Mouse (Mus musculus) hindbrain, embryonic 10.5 days (tissue): ENCODE measurements around the gene Tbc1d30. TPM values are rescaled to one million over a fixed set of nuclear protein-coding genes. Genes with fewer than 3 reads are reported as not detected.
A peak's percentile ranks its signal among the peaks of the same experiment; 100 is the strongest.
"Not testable (repeated sequence)": the region's sequence is repeated elsewhere in the genome, so short reads cannot be mapped to it uniquely, and the experiment has no call there.

Experiments used
- DNase-seq: peaks from one replicate; pipeline ENCODE4 v3.0.0-alpha.2; 2017; ENCODE audit warnings: low spot score
- H3K27ac ChIP-seq: fragments of 300-500 bp; sonication (generic); 2 replicates; pipeline ENCODE4 v1.5.1; 2016; ENCODE audit warnings: mild to moderate bottlenecking, moderate library complexity
- H3K27me3 ChIP-seq: fragments of 300-500 bp; sonication (generic); 2 replicates; pipeline ENCODE4 v1.6.1; 2016; ENCODE audit warnings: mild to moderate bottlenecking; ENCODE audit not compliant: poor library complexity, insufficient read depth, severe bottlenecking
- H3K36me3 ChIP-seq: fragments of 300-500 bp; sonication (generic); 2 replicates; pipeline ENCODE4 v1.6.1; 2016; ENCODE audit warnings: mild to moderate bottlenecking, moderate library complexity
- H3K4me1 ChIP-seq: fragments of 300-500 bp; sonication (generic); replicated peaks from 2 replicates; pipeline ENCODE4 v1.6.1; 2016; ENCODE audit warnings: mild to moderate bottlenecking
- H3K4me3 ChIP-seq: fragments of 300-500 bp; sonication (generic); 2 replicates; pipeline ENCODE4 v1.5.1; 2016; ENCODE audit warnings: mild to moderate bottlenecking, moderate library complexity
- H3K9me3 ChIP-seq: fragments of 300-500 bp; sonication (generic); 2 replicates; pipeline ENCODE4 v1.6.1; 2016; ENCODE audit warnings: mild to moderate bottlenecking, moderate library complexity
- WGBS: fragments of 180-500 bp; shearing (Covaris S2); methylation state at CpG from one replicate; pipeline ENCODE4 v1.1.7; 2016; 5-methylcytosine and 5-hydroxymethylcytosine counted together
- polyA plus RNA-seq: library from polyadenylated mRNA; unstranded; fragments of >200 nt; fragmentation: Nextera tagmentation; extraction: Ambion mirVana; gene quantifications from 2 replicates; pipeline ENCODE4 v1.2.1, GENCODE M21; 2016

Gene Tbc1d30
- polyA plus RNA-seq, 1 experiment from 2014 or later, result 4.1 TPM

- no peak for DNase-seq
- Histone ChIP-seq H3K36me3 (peaks cover 6% of the 10 kb centered on the region), H3K4me3 (no peak overlapping the region), H3K27ac (no peak overlapping the region), H3K27me3 (no peaks in the 10 kb centered on the region; the same call in 1 of the 2 replicates), H3K9me3 (no peaks in the 10 kb centered on the region), H3K4me1 (peaks cover 28% of the 10 kb centered on the region)
- 80% methylated on average over 8 of the region's 8 CpGs for WGBS
These were observed 12.1 kb upstream of the Tbc1d30 start for GRCm38 (mm10) chr10:121363201-121363600.

DNA sequence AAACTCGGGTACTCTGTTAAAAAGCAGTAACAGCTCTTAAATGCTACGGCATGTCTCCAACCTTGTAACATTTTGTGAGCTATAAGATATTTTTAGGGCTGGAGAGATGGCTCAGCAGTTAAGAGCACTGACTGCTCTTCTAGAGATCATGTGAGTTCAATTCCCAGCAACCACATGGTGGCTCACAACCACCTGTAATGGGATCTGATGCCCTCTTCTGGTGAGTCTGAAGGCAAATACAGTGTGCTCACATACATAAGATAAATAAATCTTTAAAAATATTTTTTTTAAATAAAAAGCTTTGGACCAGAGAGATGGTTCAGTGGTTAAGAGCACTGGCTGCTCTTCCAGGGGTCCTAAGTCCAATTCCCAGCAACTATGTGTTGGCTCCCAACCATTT, 9.3 kb upstream of the Tbc1d30 start:
- Histone ChIP-seq H3K36me3 (no peaks in the 10 kb centered on the region), H3K27ac (no peak overlapping the region)
- WGBS, result 89% methylated on average over 2 of the region's 2 CpGs

DNA sequence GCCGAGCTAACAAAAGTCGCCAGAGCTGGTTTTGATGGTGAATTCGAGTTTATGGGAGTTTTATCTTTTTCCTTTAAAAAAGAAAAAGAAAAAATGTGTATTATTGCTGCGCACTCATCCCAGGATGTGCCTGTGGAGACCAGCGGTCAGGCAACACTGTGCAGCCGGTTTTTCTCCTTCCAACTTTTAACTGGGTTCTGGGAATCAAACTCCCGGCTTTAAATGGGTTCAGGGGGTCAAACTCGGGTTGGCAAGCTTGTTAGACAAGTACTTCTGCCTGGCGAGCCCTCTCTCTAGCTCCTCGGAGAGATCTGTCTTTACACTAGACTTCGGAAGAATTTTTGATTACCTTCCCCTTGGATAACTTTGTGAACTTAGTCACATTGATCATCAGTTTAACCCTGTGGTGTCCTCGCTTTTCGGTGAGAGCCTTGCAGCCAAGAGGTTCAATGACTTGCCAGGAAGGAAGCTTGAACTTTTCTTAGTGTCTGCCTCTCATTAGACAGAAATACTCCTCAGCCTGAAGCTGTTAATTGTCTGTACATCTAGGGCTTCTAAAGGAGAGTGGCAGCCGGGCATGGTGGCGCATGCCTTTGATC, 713 bp upstream of the Tbc1d30 start:
- peaks cover 53% of the 10 kb centered on the region for H3K27me3 ChIP-seq

More for the DNA sequence above, 9.3 kb upstream of the Tbc1d30 start:
- Histone ChIP-seq H3K4me3 (no peak overlapping the region), H3K27me3 (no peaks in the 10 kb centered on the region; the same call in 1 of the 2 replicates), H3K9me3 (no peaks in the 10 kb centered on the region), H3K4me1 (peaks cover 11% of the 10 kb centered on the region)
- no peak for DNase-seq

GRCm38 (mm10) chr10:121350357-121351065, 567 bp downstream of the Tbc1d30 start:
- Histone ChIP-seq H3K4me1 (peaks cover 20% of the 10 kb centered on the region), H3K27me3 (peaks cover 53% of the 10 kb centered on the region), H3K4me3 (peak overlapping the region; percentile 64), H3K9me3 (peaks cover 10% of the 10 kb centered on the region; the same call in 1 of the 2 replicates), H3K27ac (peak overlapping the region; percentile 75), H3K36me3 (no peaks in the 10 kb centered on the region)
- peak; percentile 48 for DNase-seq
- whole genome bisulfite sequencing, result 1% methylated on average over 35 of the region's 35 CpGs

More for the DNA sequence above, 713 bp upstream of the Tbc1d30 start:
- Histone ChIP-seq H3K4me1 (peaks cover 20% of the 10 kb centered on the region), H3K27ac (no peak overlapping the region), H3K4me3 (peak overlapping the region; percentile 64), H3K36me3 (no peaks in the 10 kb centered on the region), H3K9me3 (peaks cover 10% of the 10 kb centered on the region; the same call in 1 of the 2 replicates)
- 37% methylated on average over 15 of the region's 15 CpGs for WGBS
- no peak for DNase-seq

- H3K27me3 ChIP-seq, result peaks cover 53% of the 10 kb centered on the region
- 61% methylated on average over 5 of the region's 5 CpGs for WGBS
- DNase-seq, result no peak
- H3K4me1 ChIP-seq, result peaks cover 20% of the 10 kb centered on the region
- H3K4me3 ChIP-seq, result no peak overlapping the region
- no peak overlapping the region for H3K27ac ChIP-seq
- H3K9me3 ChIP-seq, result peaks cover 4% of the 10 kb centered on the region; the same call in 1 of the 2 replicates
- no peaks in the 10 kb centered on the region for H3K36me3 ChIP-seq
These were observed 1.8 kb downstream of the Tbc1d30 start for GRCm38 (mm10) chr10:121349244-121349643.

DNA sequence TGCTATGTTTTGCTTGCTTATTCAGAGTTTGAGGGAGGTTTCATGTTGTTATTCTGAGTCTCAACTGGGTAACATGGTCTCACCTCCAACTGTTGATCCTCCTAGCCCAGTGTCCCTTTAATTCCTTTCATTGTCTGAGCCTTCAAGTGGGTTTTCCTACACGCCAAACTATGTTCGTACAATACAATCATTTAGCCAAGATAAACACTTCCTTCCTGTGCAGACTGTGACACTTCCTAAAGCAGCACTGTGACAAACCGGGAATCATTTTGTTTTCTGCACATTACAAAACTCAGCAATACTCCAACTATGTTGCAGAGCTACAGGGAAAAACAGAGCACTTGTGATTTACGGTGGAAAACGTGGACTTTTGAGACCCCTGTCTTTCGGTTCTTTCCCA, 7.2 kb downstream of the Tbc1d30 start:
- WGBS, result 78% methylated on average over 6 of the region's 6 CpGs
- Histone ChIP-seq H3K4me1 (peaks cover 20% of the 10 kb centered on the region), H3K4me3 (no peak overlapping the region), H3K27ac (no peak overlapping the region), H3K27me3 (peaks cover 10% of the 10 kb centered on the region), H3K36me3 (no peaks in the 10 kb centered on the region), H3K9me3 (no peaks in the 10 kb centered on the region)
- DNase-seq, result no peak

DNA sequence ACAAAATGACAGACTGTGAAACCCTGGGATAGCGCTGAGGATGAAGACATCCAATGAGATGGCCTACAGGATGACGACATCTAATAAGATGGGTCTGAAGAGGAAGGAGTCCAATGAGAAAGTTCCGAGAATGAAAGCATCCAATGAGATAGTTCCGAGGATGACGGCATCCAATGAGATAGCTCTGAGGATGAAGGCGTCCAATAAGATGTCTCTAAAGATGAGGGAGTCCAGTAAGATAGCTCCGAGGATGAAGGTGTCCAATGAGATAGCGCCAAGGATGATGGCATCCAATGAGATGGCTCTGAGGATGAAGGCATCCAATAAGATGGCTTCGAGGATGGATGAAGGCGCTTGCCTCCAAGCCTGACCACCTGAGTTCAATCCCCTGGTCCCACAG, 8.8 kb downstream of the Tbc1d30 start:
- 96% methylated on average over 10 of the region's 10 CpGs for WGBS
- Histone ChIP-seq H3K9me3 (no peaks in the 10 kb centered on the region), H3K4me3 (no peak overlapping the region), H3K36me3 (no peaks in the 10 kb centered on the region), H3K4me1 (peaks cover 20% of the 10 kb centered on the region), H3K27me3 (no peaks in the 10 kb centered on the region; the same call in 1 of the 2 replicates), H3K27ac (no peak overlapping the region)
- no peak for DNase-seq

GRCm38 (mm10) chr10:121340754-121341593, 10.1 kb downstream of the Tbc1d30 start:
- DNase-seq, result peak; percentile 66
- H3K27ac ChIP-seq, result peak overlapping the region; percentile 81
- 57% methylated on average over 11 of the region's 11 CpGs for WGBS
- H3K27me3 ChIP-seq, result no peaks in the 10 kb centered on the region
- no peak overlapping the region for H3K4me3 ChIP-seq
- H3K9me3 ChIP-seq, result peaks cover 11% of the 10 kb centered on the region
- no peaks in the 10 kb centered on the region for H3K36me3 ChIP-seq
- peaks cover 20% of the 10 kb centered on the region for H3K4me1 ChIP-seq

DNA sequence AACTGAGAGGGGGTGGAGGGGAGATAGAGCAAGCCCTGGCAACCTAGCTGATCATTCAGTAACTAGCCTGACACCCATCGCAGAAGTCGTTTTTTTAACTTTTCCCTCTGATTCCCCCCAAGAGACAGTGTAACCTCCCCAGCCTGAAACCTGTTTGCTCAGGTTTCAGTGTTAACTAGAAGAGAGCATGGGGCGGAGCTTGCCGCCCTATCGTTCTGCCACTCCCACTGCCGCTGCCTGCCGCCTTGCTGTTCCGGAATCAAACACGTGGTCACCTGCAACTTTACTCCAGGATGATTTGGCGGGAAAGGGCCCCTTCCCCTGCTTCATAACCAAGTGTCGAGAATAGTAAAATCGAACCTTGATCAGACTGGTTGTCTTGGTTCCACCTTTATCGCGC, 14.5 kb downstream of the Tbc1d30 start:
- not testable (repeated sequence) for H3K27me3 ChIP-seq, H3K27ac ChIP-seq, H3K4me3 ChIP-seq, H3K36me3 ChIP-seq, DNase-seq
- peaks cover 16% of the 10 kb centered on the region for H3K9me3 ChIP-seq
- WGBS, result 76% methylated on average over 14 of the region's 14 CpGs
- peaks cover 19% of the 10 kb centered on the region for H3K4me1 ChIP-seq

DNA sequence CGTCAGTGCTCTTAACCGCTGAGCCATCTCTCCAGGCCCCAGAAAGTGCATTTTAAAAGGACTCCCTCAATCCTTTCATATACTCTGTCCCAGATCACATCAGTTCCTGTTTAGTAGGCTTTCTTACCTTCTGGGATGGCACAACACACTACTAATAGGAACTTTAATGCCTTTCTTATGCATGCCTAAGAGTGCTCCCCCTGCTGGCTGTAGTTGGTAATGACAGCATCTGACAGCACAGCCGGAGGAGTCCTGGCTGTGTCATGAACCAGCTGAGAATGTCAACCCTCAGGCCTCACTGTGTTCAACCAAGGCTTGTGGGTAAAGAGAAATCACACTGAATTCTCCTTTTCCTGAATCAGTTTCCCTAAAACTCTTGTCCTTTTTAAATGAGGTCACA, 16.5 kb downstream of the Tbc1d30 start:
- H3K9me3 ChIP-seq, result peaks cover 16% of the 10 kb centered on the region
- 83% methylated on average over 3 of the region's 3 CpGs for WGBS
- peak; percentile 54 for DNase-seq
- H3K4me3 ChIP-seq, result no peak overlapping the region
- no peak overlapping the region for H3K27ac ChIP-seq
- no peaks in the 10 kb centered on the region for H3K27me3 ChIP-seq
- H3K36me3 ChIP-seq, result no peaks in the 10 kb centered on the region
- no peaks in the 10 kb centered on the region for H3K4me1 ChIP-seq

DNA sequence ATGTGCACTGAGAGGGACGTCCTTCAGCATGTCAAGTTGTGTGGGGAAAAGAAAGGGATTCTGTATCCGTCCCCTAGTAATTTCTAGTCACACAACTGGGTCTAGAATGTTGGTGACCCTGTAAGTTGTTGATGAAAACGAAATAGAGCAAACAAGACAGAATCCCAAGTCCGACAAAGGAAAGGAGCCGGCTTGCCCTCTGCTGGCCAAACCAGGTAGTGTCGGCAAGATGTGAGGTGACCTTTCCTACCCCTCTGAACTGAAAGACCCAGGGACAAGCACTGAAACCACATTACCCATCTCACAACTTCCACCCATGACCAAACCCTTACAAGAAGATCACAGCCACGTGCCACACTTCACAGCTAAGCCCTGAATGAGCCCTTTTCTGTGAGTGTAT, 20.1 kb downstream of the Tbc1d30 start:
- Histone ChIP-seq H3K9me3 (peaks cover 8% of the 10 kb centered on the region), H3K27ac (no peak overlapping the region), H3K36me3 (no peaks in the 10 kb centered on the region), H3K4me1 (no peaks in the 10 kb centered on the region), H3K27me3 (no peaks in the 10 kb centered on the region), H3K4me3 (no peak overlapping the region)
- DNase-seq, result peak; percentile 79
- WGBS, result 15% methylated on average over 7 of the region's 7 CpGs

DNA sequence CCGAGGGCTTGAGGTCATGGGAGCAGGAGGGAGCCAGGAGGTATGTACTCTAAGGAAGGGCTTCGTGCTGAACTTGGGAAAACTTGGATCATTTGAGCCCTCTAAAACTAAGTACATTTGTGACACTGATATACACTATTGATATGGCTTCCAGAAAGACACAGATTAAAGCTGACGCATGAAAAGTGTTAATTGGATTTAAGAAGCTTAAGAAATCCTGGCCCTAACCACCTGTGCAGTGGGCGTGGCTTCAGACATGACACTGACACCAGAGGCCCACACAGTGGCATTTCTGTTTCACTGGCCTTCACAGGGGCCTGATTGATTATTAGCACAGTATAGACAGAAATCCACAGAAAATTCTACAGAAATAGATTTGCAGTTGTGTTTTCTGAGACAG, 21.5 kb downstream of the Tbc1d30 start:
- no peaks in the 10 kb centered on the region for H3K36me3 ChIP-seq
- no peak for DNase-seq
- no peaks in the 10 kb centered on the region for H3K4me1 ChIP-seq
- H3K4me3 ChIP-seq, result no peak overlapping the region
- H3K9me3 ChIP-seq, result peaks cover 3% of the 10 kb centered on the region
- WGBS, result 80% methylated on average over 4 of the region's 4 CpGs
- no peaks in the 10 kb centered on the region for H3K27me3 ChIP-seq
- no peak overlapping the region for H3K27ac ChIP-seq

DNA sequence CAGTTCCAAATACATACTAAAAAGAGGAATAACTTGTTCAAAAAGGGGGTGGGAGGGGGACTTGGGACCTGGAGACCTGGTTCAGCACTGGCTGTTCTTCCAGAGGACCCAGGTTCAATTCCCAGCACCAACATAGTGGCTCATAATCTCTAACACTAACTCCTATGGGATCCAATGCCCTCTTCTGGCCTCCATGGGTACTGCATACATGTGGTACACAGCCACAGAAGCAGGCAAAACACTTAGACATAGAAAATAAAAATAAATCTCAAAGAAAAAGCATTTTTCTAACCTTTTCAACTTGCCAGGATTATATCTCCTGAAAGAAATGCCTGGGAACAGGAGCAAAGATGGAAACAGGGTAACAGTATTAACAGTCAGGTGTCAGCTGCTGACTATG, 24.9 kb downstream of the Tbc1d30 start:
- no peaks in the 10 kb centered on the region for H3K4me1 ChIP-seq
- H3K4me3 ChIP-seq, result no peak overlapping the region
- H3K9me3 ChIP-seq, result peaks cover 3% of the 10 kb centered on the region
- H3K36me3 ChIP-seq, result no peaks in the 10 kb centered on the region
- no peak overlapping the region for H3K27ac ChIP-seq
- no peak for DNase-seq
- no peaks in the 10 kb centered on the region for H3K27me3 ChIP-seq
